Mouse (Mus musculus) CH12.LX (cell line): ENCODE measurements at regions not wholly inside any gene's neighbourhood (a gene's known extent, or its start where the extent isn't known, plus 50 kb on each side); places are given as distances from the start of the nearest gene placed in this dataset.

Experiments used
- DNase-seq: peaks from one replicate; pipeline ENCODE4 v3.0.0-alpha.2; 2013; ENCODE audit errors: extremely low read depth
- H3K27ac ChIP-seq: 2 replicates; pipeline ENCODE4 v1.5.1; 2012; ENCODE audit warnings: low read depth, mild to moderate bottlenecking, control low read depth, moderate library complexity; ENCODE audit not compliant: insufficient read depth
- H3K27me3 ChIP-seq: replicated peaks from 2 replicates; pipeline ENCODE3; 2012; ENCODE audit warnings: inconsistent platforms
- H3K36me3 ChIP-seq, 2 experiments: replicated peaks in 1 of 2; 2 replicates each; pipeline versions ENCODE3 to v1.6.1; 2012; ENCODE audit warnings: inconsistent platforms in 1 of 2, low read length in 1 of 2, mild to moderate bottlenecking in 1 of 2, mixed read lengths in 1 of 2, moderate library complexity in 1 of 2; ENCODE audit not compliant: control insufficient read depth in 1 of 2, insufficient read depth in 1 of 2
- H3K4me1 ChIP-seq, 2 experiments: 2 replicates each; pipeline ENCODE4 v1.6.1; 2012; ENCODE audit warnings: inconsistent platforms in 1 of 2, moderate library complexity in 1 of 2; ENCODE audit not compliant: insufficient read depth in 2 of 2, control insufficient read depth in 1 of 2
- H3K4me2 ChIP-seq: 2 replicates; pipeline ENCODE4 v1.6.1; 2012; ENCODE audit warnings: low read depth, mild to moderate bottlenecking, control low read depth; ENCODE audit not compliant: poor library complexity, insufficient read depth, severe bottlenecking
- H3K4me3 ChIP-seq, 3 experiments: fragments of 150-350 bp in 1 of 3; sonication (generic) in 1 of 3; replicated peaks in 1 of 3; 2 replicates each; pipeline versions ENCODE3 to v1.5.1; 2011 to 2012; ENCODE audit warnings: low read depth in 2 of 3, low read length in 2 of 3, mild to moderate bottlenecking in 2 of 3, moderate library complexity in 2 of 3, control low read depth in 1 of 3, improper control_type of control experiment in 1 of 3, inconsistent platforms in 1 of 3, mixed read lengths in 1 of 3; ENCODE audit not compliant: poor library complexity in 1 of 3
- H3K79me2 ChIP-seq: replicated peaks from 2 replicates; pipeline ENCODE4 v1.6.1; 2012; ENCODE audit warnings: mild to moderate bottlenecking, moderate library complexity; ENCODE audit not compliant: control insufficient read depth, poor library complexity, insufficient read depth, severe bottlenecking; ENCODE audit errors: extremely low read depth
- H3K9ac ChIP-seq: 2 replicates; pipeline ENCODE4 v1.6.1; 2012; ENCODE audit warnings: low read depth, mild to moderate bottlenecking, control low read depth, moderate library complexity; ENCODE audit not compliant: insufficient read depth
- H3K9me3 ChIP-seq: replicated peaks from 2 replicates; pipeline ENCODE3; 2012; ENCODE audit warnings: low read length, inconsistent platforms, mixed read lengths
- CHD1 ChIP-seq: IDR thresholded peaks from 2 replicates; pipeline ENCODE4 v1.6.1; 2012; ENCODE audit warnings: low read depth, low read length, improper control_type of control experiment, inconsistent platforms
- CHD2 ChIP-seq: IDR thresholded peaks from 2 replicates; pipeline ENCODE4 v1.6.1; 2011; ENCODE audit warnings: low read length, improper control_type of control experiment
- E2F4 ChIP-seq: IDR thresholded peaks from 2 replicates; pipeline ENCODE4 v1.6.1; 2011; ENCODE audit warnings: low read depth, low read length, improper control_type of control experiment; ENCODE audit not compliant: insufficient replicate concordance
- ELF1 ChIP-seq: IDR thresholded peaks from 2 replicates; pipeline ENCODE4 v1.6.1; 2014; ENCODE audit warnings: low read depth, mild to moderate bottlenecking, inconsistent platforms, low read length, improper control_type of control experiment
- EP300 ChIP-seq: IDR thresholded peaks from 2 replicates; pipeline ENCODE4 v1.6.1; 2011; ENCODE audit warnings: low read length, improper control_type of control experiment
- GABPA ChIP-seq: IDR thresholded peaks from 2 replicates; pipeline ENCODE4 v1.6.1; 2012; ENCODE audit warnings: low read depth, low read length, improper control_type of control experiment, inconsistent platforms; ENCODE audit not compliant: insufficient replicate concordance
- HCFC1 ChIP-seq: IDR thresholded peaks from 2 replicates; pipeline ENCODE4 v1.6.1; 2012; ENCODE audit warnings: low read depth, mild to moderate bottlenecking, inconsistent platforms, low read length, improper control_type of control experiment
- IRF4 ChIP-seq: IDR thresholded peaks from 2 replicates; pipeline ENCODE4 v1.6.1; 2014; ENCODE audit warnings: low read depth, mild to moderate bottlenecking, inconsistent platforms, low read length, improper control_type of control experiment
- JUN ChIP-seq: IDR thresholded peaks from 2 replicates; pipeline ENCODE4 v1.6.1; 2011; ENCODE audit warnings: low read depth, mild to moderate bottlenecking, low read length, improper control_type of control experiment, moderate library complexity; ENCODE audit not compliant: insufficient read depth
- JUND ChIP-seq: conservative IDR thresholded peaks from 2 replicates; pipeline ENCODE4 v1.6.1; 2011; ENCODE audit warnings: low read depth, low read length, improper control_type of control experiment
- MAZ ChIP-seq: IDR thresholded peaks from 2 replicates; pipeline ENCODE4 v1.6.1; 2012; ENCODE audit warnings: low read depth, mild to moderate bottlenecking, inconsistent platforms, low read length, improper control_type of control experiment, moderate library complexity
- MEF2A ChIP-seq: IDR thresholded peaks from 2 replicates; pipeline ENCODE4 v1.6.1; 2014; ENCODE audit warnings: low read depth, mild to moderate bottlenecking, inconsistent platforms, low read length, improper control_type of control experiment, borderline replicate concordance
- PAX5 ChIP-seq: IDR thresholded peaks from 2 replicates; pipeline ENCODE4 v1.6.1; 2012; ENCODE audit warnings: low read length, inconsistent platforms, mixed read lengths
- POLR2A ChIP-seq: IDR thresholded peaks from 2 replicates; pipeline ENCODE4 v1.6.1; 2011; ENCODE audit warnings: low read depth, mild to moderate bottlenecking, improper control_type of control experiment, low read length
- POLR2AphosphoS2 ChIP-seq: IDR thresholded peaks from 2 replicates; pipeline ENCODE4 v1.6.1; 2011; ENCODE audit warnings: low read depth, low read length, improper control_type of control experiment
- RAD21 ChIP-seq: IDR thresholded peaks from 2 replicates; pipeline ENCODE4 v1.6.1; 2011; ENCODE audit warnings: low read depth, mild to moderate bottlenecking, low read length, improper control_type of control experiment, moderate library complexity
- SIN3A ChIP-seq: IDR thresholded peaks from 2 replicates; pipeline ENCODE4 v1.6.1; 2012; ENCODE audit warnings: low read length, improper control_type of control experiment, inconsistent platforms
- SMC3 ChIP-seq: IDR thresholded peaks from 2 replicates; pipeline ENCODE4 v1.6.1; 2011; ENCODE audit warnings: low read depth, low read length, improper control_type of control experiment
- TCF12 ChIP-seq: IDR thresholded peaks from 2 replicates; pipeline ENCODE4 v1.6.1; 2014; ENCODE audit warnings: low read depth, mild to moderate bottlenecking, inconsistent platforms, low read length, improper control_type of control experiment
- ZKSCAN1 ChIP-seq: IDR thresholded peaks from 2 replicates; pipeline ENCODE4 v1.6.1; 2012; ENCODE audit warnings: low read depth, inconsistent platforms, low read length, improper control_type of control experiment, borderline replicate concordance
- ZMIZ1 ChIP-seq: IDR thresholded peaks from 2 replicates; pipeline ENCODE4 v1.6.1; 2012; ENCODE audit warnings: low read depth, mild to moderate bottlenecking, inconsistent platforms, low read length, improper control_type of control experiment
- ZNF384 ChIP-seq: IDR thresholded peaks from 2 replicates; pipeline ENCODE4 v1.6.1; 2012; ENCODE audit warnings: low read depth, low read length, improper control_type of control experiment, inconsistent platforms
- dilution Hi-C: fragments of 300-500 bp; cut with MboI; formaldehyde crosslinking; loops from 2 replicates; pipeline ENCODE4 v1.14.3; 2020; ENCODE audit warnings: low sequenced_read_pairs; ENCODE audit not compliant: extremely low pct_unique_long_range_greater_than_20kb, extremely low pct_ligation_motif_present
- in situ Hi-C: fragments of 300-500 bp; cut with MboI; formaldehyde crosslinking; loops from 3 replicates; pipeline ENCODE4 v1.14.3; 2019; ENCODE audit warnings: low sequenced_read_pairs, low pct_ligation_motif_present, low pct_unique_long_range_greater_than_20kb, mixed read lengths

DNA sequence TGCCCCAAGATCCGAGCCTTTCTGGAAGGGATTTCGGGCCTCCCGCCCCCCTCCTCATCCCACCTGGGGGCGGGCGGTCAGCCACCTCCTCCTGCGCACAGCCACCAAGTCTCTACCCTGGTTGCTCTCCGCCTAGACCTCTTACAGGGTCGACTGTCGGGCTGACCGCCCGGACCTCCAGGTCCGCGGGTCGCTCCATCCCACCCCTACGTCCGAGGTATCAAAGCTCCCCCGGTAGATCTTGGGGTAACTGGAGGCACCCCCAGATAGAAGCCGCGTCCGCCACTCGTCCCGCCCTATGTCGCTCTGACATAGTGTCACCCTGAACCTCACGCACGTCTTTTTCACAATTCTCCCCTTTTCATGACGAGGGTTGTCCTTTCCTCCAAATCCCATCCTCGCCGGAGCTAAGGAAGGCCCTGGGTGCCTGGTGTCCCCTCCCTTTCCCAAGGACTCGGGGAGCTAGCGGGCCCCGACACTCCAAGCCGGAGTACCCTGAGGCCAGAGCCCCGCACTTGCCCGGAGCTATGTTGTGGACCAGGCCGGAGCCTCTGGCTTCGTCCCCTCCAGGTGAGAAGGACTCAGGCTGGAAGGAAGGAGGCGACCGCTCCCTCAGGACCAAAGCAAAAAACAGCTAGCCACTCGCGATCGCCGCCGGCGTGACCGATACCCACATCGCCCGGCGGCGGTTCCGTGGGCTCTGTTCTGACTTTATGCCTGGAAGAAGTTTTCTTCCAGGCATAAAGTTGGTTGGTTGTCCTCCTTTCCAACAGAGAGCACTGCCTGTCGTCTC is 62.9 kb upstream of the Commd3 start:
- Histone ChIP-seq H3K9ac (no peak overlapping the region), H3K27ac (no peak overlapping the region), H3K36me3 (no peaks in the 10 kb centered on the region), H3K4me2 (no peak overlapping the region), H3K4me3 (no peak overlapping the region), H3K9me3 (no peaks in the 10 kb centered on the region), H3K4me1 (peaks cover 0 to 4% of the 10 kb centered on the region in 2 experiments; a peak in 1 of 4 replicates), H3K79me2 (no peaks in the 10 kb centered on the region), H3K27me3 (no peaks in the 10 kb centered on the region)
- TF ChIP-seq POLR2AphosphoS2 (no peak), JUN (no peak), CHD2 (no peak), ZKSCAN1 (no peak)
- dilution Hi-C loops = no loop called here
- DNase-seq = no peak
- in situ Hi-C loops = no loop called here

DNA sequence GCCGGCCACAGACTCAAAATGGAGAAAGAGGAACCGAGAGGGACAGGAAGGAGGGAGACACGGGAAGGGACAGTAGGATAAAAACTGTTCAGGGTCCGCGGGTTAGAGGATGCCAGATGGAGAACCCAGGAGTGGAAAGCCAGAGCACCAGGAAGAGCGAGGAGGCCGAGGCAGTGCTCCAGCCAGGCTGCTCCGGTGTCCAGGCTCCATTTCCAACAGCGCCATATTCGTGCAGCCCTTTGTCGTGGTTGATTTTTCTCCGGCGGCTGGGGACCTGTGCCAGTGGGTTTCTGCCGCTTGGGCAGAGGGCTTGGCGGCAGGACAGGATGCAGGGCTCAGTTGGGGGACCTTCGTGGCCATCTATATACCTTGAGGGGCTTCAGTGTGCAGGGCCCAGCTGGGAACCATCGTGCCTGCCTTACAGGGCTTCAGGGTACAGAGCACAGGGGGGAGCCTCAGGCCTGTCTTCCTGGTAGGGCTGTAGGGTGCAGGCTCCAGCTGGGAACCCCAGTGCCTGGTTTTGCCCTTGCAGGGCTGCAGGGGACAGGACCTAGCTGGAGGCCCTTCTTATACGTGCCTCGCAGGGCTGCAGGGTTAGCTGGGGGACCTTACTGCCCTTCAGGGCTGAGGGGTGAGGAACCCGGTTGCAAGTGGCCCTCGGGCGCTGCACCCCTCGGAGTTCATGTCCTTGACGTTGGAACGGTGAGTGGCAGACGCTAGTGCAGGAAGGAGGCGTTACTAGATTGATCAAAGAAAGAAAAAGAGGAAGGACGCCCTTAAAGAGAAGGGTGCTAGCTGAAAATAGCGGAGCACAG is 63.7 kb upstream of the Commd3 start:
- no peak overlapping the region for H3K27ac ChIP-seq
- 0 out of 2 replicates have a peak, but pooled peaks have one; percentile 11 for TF ChIP-seq IRF4
- no peak for TF ChIP-seq JUND
- no peak for TF ChIP-seq POLR2A
- TF ChIP-seq, all 38 proteins: peak for 1
- Histone ChIP-seq H3K27me3 (no peaks in the 10 kb centered on the region), H3K4me2 (peak overlapping the region; percentile 92), H3K4me1 (peaks cover 0 to 4% of the 10 kb centered on the region in 2 experiments; a peak in 1 of 4 replicates), H3K9me3 (no peaks in the 10 kb centered on the region), H3K9ac (0 out of 2 replicates have a peak overlapping the region, but pooled peaks have one; percentile 45), H3K4me3 (no peak overlapping the region), H3K36me3 (no peaks in the 10 kb centered on the region), H3K79me2 (no peaks in the 10 kb centered on the region)
- dilution Hi-C loops (no loop called here), in situ Hi-C loops (no loop called here)
- DNase-seq = no peak

DNA sequence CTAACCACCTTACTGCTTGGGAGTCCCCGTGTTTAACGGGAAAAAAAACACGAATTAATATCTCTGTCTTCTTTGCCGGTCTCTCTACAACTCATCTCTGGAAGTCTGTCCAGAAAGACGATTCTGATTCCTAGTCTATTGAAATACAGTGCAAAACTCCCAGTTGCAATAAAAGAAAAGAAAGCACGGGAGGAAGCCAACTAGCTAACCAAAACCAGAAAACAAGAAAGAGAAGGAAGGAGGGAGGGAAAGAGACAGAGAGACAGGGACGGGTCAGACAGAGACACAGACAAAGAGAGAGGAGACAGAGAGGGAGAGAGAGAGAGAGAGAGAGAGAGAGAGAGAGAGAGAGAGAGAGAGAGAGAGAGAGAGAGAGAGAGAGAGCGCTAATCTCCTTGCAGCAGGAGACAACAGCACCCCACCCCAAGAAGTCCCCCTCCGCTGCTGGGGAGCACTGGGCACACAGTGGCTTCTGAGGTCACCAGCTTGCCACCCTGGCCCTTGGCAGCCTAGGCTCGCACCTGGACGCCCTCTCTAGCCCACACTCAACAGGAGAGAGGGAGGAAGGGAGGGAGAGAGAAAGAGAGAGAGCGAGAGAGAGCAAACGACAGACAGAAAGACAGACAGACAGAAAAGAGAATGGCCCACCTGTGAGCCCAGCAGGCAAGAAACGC is 64.5 kb upstream of the Commd3 start:
- Histone ChIP-seq H3K36me3 (no peaks in the 10 kb centered on the region), H3K9me3 (no peaks in the 10 kb centered on the region), H3K4me2 (peak overlapping the region; percentile 92), H3K27ac (no peak overlapping the region), H3K4me3 (peak overlapping the region in 2 of 3 experiments; percentile 8 to 42), H3K79me2 (no peaks in the 10 kb centered on the region), H3K27me3 (no peaks in the 10 kb centered on the region), H3K9ac (peak overlapping the region; percentile 45), H3K4me1 (peaks cover 0 to 4% of the 10 kb centered on the region in 2 experiments; a peak in 1 of 4 replicates)
- DNase-seq = no peak
- TF ChIP-seq E2F4 = no peak
- no peak for TF ChIP-seq TCF12
- TF ChIP-seq MEF2A = no peak
- no peak for TF ChIP-seq ZMIZ1
- no peak for TF ChIP-seq SIN3A
- TF ChIP-seq SMC3 = no peak
- no peak for TF ChIP-seq RAD21
- TF ChIP-seq EP300 = no peak
- TF ChIP-seq CHD1 = no peak
- no peak for TF ChIP-seq ZNF384
- no peak for TF ChIP-seq PAX5
- TF ChIP-seq POLR2A = no peak
- no peak for TF ChIP-seq GABPA
- TF ChIP-seq HCFC1 = no peak
- TF ChIP-seq IRF4 = no peak
- TF ChIP-seq MAZ = no peak
- no peak for TF ChIP-seq ELF1
- in situ Hi-C loops = no loop called here
- dilution Hi-C loops = no loop called here
